Mouse (Mus musculus): ENCODE measurements at regions not wholly inside any gene's neighbourhood (a gene's known extent, or its start where the extent isn't known, plus 50 kb on each side); places are given as distances from the start of the nearest gene placed in this dataset.
A peak's percentile ranks its signal among the peaks of the same experiment; 100 is the strongest.

DNA sequence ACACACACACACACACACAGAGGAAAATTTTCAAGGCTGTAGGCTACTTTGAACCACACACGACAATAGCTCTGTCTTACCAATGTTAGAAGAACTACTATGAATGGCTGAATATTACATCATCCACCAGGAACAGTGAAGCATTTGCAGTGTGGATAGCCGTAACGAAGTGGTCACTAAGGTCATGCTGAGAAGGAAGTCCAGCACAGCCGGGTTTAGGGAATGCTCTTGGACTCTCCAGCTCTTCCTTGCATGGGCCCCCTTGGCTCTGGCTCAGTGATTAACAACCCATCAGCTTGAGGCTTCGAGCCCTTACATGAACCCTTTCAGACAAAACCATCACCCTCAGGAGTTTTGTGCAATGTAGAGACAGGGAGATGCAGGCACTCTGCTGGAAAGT lies 245.3 kb downstream of the Adamts20 start:
- no peak for DNase-seq (ENCODE audit: low spot score in 2 of 2)

GRCm38 (mm10) chr15:94216703-94217102 lies 248.5 kb downstream of the Adamts20 start:
- DNase-seq (ENCODE audit: low spot score in 2 of 2): no peak

GRCm38 (mm10) chr15:94214440-94214839 lies 250.8 kb downstream of the Adamts20 start:
- no peak for DNase-seq (ENCODE audit: low spot score in 2 of 2)

- no peak for DNase-seq (ENCODE audit: low spot score in 2 of 2)
These were observed 251.8 kb downstream of the Adamts20 start for GRCm38 (mm10) chr15:94213393-94213792.

DNA sequence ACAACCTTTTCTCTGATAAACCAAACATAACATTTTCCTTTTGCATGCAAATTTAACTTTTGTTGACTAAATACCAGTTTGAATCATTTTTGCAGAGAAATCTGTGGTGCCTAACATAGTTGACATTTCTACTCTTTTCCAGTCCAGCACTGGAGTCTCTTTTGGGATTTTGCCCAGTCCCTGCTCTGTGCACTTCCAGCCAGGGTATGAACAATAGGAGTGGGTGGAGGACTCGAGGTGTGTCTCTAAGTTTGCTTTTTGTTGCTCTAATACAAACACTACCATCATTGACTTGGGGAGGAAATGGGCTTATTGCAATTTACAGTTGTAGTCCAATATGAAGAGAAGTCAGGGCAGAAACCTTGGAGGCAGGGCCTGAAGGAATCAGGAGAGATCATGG lies 256.7 kb downstream of the Adamts20 start:
- DNase-seq (ENCODE audit: low spot score in 2 of 2): no peak

DNA sequence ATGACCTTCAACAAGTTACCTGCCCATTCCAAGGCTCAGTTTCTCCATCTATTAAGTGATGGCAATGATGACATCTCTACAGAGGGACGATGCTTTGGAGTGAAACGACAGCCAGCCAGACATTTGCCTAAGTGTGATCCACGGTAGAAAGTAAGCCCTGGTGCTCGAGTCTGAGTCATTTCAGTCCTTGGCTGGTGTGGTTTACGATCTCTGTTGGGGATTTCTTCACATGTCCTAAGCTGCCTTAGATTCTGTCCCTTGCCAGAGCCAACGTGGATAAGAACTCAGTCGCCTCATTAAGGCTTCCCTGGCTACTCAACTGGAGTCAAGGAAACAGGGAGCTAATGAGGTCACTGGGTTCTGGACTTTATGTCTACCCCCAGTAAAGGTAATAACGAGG lies 258.8 kb downstream of the Adamts20 start:
- no peak for DNase-seq (ENCODE audit: low spot score in 2 of 2)

DNA sequence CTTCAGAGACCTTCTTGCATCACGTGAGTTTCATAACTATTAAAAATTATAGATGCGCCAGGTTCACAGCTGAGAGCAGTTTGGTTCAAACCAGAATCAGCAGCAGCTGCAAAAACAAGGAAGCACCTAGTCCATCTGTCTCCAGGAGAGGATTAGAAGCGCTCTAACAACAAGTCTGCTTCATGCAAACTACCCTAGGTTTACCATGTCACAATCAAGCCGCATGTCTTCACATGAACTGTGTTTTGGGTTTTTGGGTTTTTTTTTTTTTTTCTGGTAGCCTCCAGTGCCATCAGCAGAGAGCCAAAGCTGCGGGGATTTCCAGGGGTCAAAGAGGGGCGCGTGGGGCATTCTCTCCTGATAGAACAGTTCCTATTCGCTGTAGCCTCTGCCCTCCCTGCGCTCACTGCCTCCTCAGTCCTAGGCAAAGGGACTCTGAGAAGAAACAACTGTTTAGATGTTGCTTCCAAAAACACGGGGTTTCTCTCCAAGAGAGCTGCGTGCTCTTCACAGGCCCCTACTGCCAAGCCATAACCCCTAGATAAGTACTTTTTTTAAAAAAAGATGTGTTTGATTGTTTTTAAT lies 259.8 kb downstream of the Adamts20 start:
- DNase-seq (ENCODE audit: low spot score in 2 of 2): no peak

DNA sequence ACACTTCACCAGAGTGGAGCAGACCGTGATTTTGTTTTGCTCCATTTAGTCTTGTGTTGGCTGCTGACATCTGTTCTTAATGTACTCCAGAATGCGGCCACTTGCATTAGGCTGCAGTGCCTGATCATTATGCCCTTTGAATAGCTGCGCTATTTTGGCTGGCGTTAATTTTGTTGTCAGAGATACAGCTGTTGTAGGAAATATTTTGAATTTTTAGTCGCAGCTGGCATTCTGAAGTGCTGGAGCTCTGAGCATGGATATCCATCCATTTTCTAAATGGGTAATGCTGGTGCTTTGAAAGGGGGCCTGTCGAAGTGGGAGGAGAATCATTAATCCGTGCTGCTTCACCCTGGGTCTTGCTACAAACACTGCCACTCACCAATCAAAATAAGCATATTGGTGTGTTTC lies 275.1 kb downstream of the Adamts20 start:
- DNase-seq (ENCODE audit: low spot score in 2 of 2): no peak

DNA sequence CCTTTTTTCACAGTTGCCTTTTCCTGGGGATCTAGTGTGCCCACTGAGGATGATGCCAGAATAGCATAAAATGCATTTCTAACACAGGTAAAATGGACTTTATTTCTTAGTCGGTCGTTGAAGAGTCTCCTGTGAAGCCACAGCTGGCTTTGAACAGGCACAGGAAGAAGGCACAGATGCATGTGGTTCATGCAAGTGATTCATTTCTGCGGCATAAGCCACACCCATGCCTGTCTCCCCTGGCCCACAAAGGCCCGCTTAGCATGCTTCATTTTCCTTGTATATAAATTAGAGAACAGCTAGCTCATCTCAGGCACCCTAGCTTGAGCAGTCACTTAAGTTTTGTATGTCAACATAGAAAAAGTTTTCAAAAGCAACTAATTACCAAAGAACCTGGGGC lies 277.6 kb downstream of the Adamts20 start:
- DNase-seq (ENCODE audit: low spot score in 2 of 2): no peak

DNA sequence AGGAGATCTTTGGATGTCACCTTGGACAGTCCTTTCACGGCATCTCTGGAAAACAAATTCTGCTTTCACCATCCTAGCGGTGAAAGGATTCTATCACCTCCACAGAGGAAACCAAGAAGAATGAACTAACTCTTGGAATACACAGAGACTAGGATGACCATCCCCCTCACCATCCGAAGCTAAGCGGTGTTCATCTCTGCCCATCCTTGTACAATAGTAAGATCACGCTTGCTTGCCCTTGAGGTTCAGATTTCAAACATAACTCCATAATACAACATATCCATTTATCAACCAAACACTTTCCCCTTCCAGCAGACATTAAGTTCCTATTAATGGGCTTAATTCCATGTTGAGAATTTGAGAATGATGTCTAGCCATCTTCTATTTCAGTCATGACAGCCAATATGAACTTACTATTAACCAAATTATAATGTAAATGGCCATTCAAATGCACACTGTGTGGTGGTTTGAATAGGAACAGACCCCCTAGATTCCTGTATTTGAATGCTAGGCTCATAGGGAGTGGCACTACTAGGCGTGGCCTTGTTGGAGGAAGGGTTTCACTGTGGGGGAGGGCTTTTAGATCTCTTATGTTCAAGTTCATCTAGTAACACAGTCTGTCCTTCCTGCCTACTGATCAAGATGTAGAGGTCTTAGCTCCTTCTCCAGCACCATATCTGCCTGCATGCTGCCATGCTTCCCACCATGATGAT lies 281.4 kb downstream of the Adamts20 start:
- no peak for DNase-seq (ENCODE audit: low spot score in 2 of 2)

- DNase-seq (ENCODE audit: low spot score in 2 of 2): no peak
These were observed 291.1 kb downstream of the Adamts20 start for GRCm38 (mm10) chr15:94174083-94174482.

GRCm38 (mm10) chr15:94160806-94161205 lies 304.4 kb downstream of the Adamts20 start:
- no peak for DNase-seq (ENCODE audit: low spot score in 2 of 2)

DNA sequence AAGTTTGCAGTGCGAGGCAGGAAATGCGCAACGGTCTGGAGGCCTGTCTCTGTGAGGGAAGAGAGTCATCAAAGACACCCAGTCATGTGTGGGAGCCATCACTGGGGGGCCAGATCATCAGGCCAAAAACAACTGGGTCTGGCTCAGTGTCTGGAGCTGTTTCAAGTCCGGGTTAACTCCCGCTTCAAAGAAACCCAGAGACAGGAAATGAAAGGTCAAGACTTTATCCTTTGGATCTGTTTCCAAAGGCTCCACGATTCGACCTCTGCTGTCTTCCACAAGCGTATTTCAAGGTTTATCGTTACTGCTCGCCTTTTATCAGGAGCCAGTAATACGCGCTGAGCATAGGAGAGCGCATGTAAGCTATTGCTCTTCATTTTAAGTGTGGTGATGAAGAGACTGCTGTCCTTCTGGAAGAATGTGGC lies 325.7 kb downstream of the Adamts20 start:
- DNase-seq (ENCODE audit: low spot score in 2 of 2): peak in 1 of 2 experiments; percentile 3

DNA sequence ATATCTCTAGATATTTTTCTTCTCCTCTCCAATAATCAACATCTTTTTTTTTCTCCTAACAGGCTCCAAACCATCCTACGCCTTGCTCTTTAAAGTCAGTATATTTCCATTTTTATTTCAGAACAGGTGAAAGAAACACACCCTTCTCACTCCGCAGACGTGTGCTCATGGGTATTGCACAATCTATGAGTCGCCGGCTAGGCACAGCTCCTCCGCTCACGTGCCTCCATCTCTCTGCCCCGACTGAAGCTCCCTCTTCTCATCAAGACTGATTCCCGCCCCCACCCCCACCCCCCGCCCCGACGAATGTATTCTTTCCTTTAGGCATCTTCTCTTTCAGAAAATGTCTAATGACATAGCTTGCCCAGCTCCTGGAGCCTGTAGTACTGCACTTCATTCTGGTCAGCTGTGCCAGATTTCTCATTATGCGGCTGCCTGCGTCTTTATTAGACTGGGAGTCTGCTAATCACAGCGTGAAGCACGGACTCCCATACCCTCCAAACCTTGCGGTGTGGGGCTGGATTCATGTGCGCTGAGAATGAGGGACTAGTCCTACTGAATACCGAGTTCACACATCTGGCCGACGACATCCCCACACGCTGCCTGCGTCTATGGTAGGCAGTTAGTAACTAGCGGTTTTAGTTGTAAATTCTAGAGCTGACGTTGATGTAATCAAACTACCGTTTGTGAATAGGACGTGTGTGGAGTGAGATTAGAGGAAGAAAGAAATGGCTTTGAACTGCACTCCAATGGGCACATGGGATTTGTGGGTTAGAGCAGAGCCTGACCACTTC lies 327.9 kb downstream of the Adamts20 start:
- peak in 1 of 2 experiments; percentile 1 for DNase-seq (ENCODE audit: low spot score in 2 of 2)

DNA sequence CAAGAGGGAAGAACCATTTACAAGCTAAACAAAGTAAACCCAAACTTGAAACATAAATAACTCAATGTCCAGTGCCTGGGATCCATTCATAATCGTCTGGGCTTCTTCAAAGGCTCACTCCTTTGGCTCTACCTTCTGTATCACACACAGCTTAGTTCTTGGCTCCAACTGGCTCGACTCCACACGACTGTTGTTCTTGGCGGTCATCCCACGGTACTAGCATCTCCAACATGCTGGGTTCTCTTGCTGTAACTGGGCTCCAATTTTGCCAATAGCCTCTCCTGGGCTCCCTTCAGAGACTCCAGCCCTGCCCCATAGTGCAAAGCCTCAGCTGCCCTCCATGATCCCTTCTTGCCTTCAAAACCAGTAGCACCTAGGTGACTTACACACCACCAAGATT lies 352.4 kb downstream of the Adamts20 start:
- DNase-seq (ENCODE audit: low spot score in 2 of 2): peak in 1 of 2 experiments; percentile 31

GRCm38 (mm10) chr15:94107186-94107716 lies 358.0 kb downstream of the Adamts20 start:
- no peak for DNase-seq (ENCODE audit: low spot score in 2 of 2)

GRCm38 (mm10) chr15:94090644-94091043 lies 374.6 kb downstream of the Adamts20 start:
- DNase-seq (ENCODE audit: low spot score in 2 of 2): no peak

DNA sequence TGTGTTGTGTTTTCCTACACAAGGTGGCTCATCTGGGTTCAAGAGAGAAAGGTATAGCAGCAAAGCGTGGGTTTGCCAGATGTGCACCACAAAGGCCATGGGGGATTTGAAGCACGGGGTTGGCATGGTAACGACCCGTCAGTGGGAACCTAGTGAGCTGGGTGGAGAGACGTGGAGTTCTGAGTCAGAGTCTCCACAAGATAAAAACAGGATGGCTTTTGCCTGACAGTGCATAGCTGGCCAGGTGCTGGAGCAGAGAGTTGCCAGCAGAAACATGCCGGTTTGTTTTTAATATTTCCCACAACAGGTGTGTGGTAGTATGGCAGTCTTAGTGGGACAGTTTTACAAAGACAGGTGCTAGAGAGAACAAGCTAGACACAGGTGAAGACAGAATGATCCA lies 375.4 kb downstream of the Adamts20 start:
- DNase-seq (ENCODE audit: low spot score in 2 of 2): no peak

GRCm38 (mm10) chr15:94082369-94082768 lies 382.8 kb downstream of the Adamts20 start:
- DNase-seq (ENCODE audit: low spot score in 2 of 2): no peak

- no peak for DNase-seq (ENCODE audit: low spot score in 2 of 2)
These were observed 388.2 kb downstream of the Adamts20 start for GRCm38 (mm10) chr15:94077056-94077455.

- DNase-seq (ENCODE audit: low spot score in 2 of 2): no peak
These were observed 390.9 kb downstream of the Adamts20 start for GRCm38 (mm10) chr15:94074161-94074950.

GRCm38 (mm10) chr15:94067721-94068120 lies 397.5 kb downstream of the Adamts20 start:
- no peak for DNase-seq (ENCODE audit: low spot score in 2 of 2)
